Mouse (Mus musculus) MEL (cell line): Measurements from ENCODE around the gene Mus81.

Experiments
- CHD2 ChIP-seq: IDR thresholded peaks from 2 replicates; pipeline ENCODE4 v1.6.1; 2011; ENCODE audit warnings: low read length, improper control_type of control experiment
- CTCF ChIP-seq, 3 experiments: IDR thresholded peaks in 2 of 3; conservative IDR thresholded peaks in 1 of 3; 2 replicates each; pipeline ENCODE4 v1.5.1; 2011 to 2012; ENCODE audit warnings: low read length in 3 of 3, low read depth in 2 of 3, mild to moderate bottlenecking in 2 of 3, improper control_type of control experiment in 1 of 3, inconsistent platforms in 1 of 3, mixed read lengths in 1 of 3, moderate library complexity in 1 of 3; ENCODE audit not compliant: control insufficient read depth in 1 of 3, insufficient read depth in 1 of 3, poor library complexity in 1 of 3, severe bottlenecking in 1 of 3
- ELF1 ChIP-seq: IDR thresholded peaks from 2 replicates; pipeline ENCODE4 v1.6.1; 2014; ENCODE audit warnings: low read depth, mild to moderate bottlenecking, inconsistent platforms, low read length, improper control_type of control experiment, moderate library complexity
- EP300 ChIP-seq, 2 experiments: IDR thresholded peaks; 2 replicates each; pipeline ENCODE4 v1.6.1; 2011; ENCODE audit warnings: improper control_type of control experiment in 2 of 2, low read length in 2 of 2, low read depth in 1 of 2, mild to moderate bottlenecking in 1 of 2
- ETS1 ChIP-seq: IDR thresholded peaks from 2 replicates; pipeline ENCODE4 v1.6.1; 2012; ENCODE audit warnings: low read depth, mild to moderate bottlenecking, inconsistent platforms, low read length, improper control_type of control experiment, moderate library complexity
- JUND ChIP-seq: IDR thresholded peaks from 2 replicates; pipeline ENCODE4 v1.6.1; 2011; ENCODE audit warnings: low read depth, mild to moderate bottlenecking, improper control_type of control experiment, low read length
- KAT2A ChIP-seq: conservative IDR thresholded peaks from 2 replicates; pipeline ENCODE4 v1.6.1; 2012; ENCODE audit warnings: low read depth, low read length, improper control_type of control experiment, inconsistent platforms
- MEF2A ChIP-seq: IDR thresholded peaks from 2 replicates; pipeline ENCODE4 v1.6.1; 2014; ENCODE audit warnings: low read depth, mild to moderate bottlenecking, inconsistent platforms, low read length, improper control_type of control experiment; ENCODE audit not compliant: poor library complexity, insufficient replicate concordance, severe bottlenecking; ENCODE audit errors: extremely low read depth
- POLR2A ChIP-seq, 2 experiments: IDR thresholded peaks; 2 replicates each; pipeline ENCODE4 v1.6.1; 2011 to 2012; ENCODE audit warnings: low read length in 2 of 2, mild to moderate bottlenecking in 2 of 2, control low read depth in 1 of 2, improper control_type of control experiment in 1 of 2, low read depth in 1 of 2, moderate library complexity in 1 of 2; ENCODE audit not compliant: control insufficient read depth in 1 of 2, insufficient read depth in 1 of 2, poor library complexity in 1 of 2
- TAL1 ChIP-seq: IDR thresholded peaks from 2 replicates; pipeline ENCODE4 v1.6.1; 2012; ENCODE audit warnings: mild to moderate bottlenecking, inconsistent platforms, low read length, moderate library complexity, mixed read lengths
- TCF12 ChIP-seq: IDR thresholded peaks from 2 replicates; pipeline ENCODE4 v1.6.1; 2014; ENCODE audit warnings: low read depth, mild to moderate bottlenecking, inconsistent platforms, low read length, improper control_type of control experiment, moderate library complexity
- UBTF ChIP-seq: IDR thresholded peaks from 2 replicates; pipeline ENCODE4 v1.6.1; 2012; ENCODE audit warnings: low read depth, mild to moderate bottlenecking, inconsistent platforms, low read length, improper control_type of control experiment, moderate library complexity, borderline replicate concordance; ENCODE audit not compliant: insufficient read depth
- ZC3H11A ChIP-seq: IDR thresholded peaks from 2 replicates; pipeline ENCODE4 v1.6.1; 2012; ENCODE audit warnings: low read depth, mild to moderate bottlenecking, inconsistent platforms, low read length, improper control_type of control experiment
- ZMIZ1 ChIP-seq: IDR thresholded peaks from 2 replicates; pipeline ENCODE4 v1.6.1; 2012; ENCODE audit warnings: low read depth, mild to moderate bottlenecking, inconsistent platforms, low read length, improper control_type of control experiment, moderate library complexity

- TF ChIP-seq TAL1 = no peak
- TF ChIP-seq EP300 (IDR thresholded peaks at IDR 0.05; ENCODE audit: low read depth in 1 of 2, low read length in 2 of 2) = no peak
- no peak for TF ChIP-seq POLR2A (IDR thresholded peaks at IDR 0.05; ENCODE audit: control insufficient read depth in 1 of 2, insufficient read depth in 1 of 2, low read depth in 1 of 2, low read length in 2 of 2, poor library complexity in 1 of 2)
- TF ChIP-seq ETS1 = no peak
- no peak for TF ChIP-seq CTCF (IDR thresholded peaks at IDR 0.05 in 2 of 3, conservative IDR thresholded peaks at IDR 0.05 in 1 of 3; ENCODE audit: control insufficient read depth in 1 of 3, insufficient read depth in 1 of 3, low read depth in 2 of 3, low read length in 3 of 3, poor library complexity in 1 of 3, severe bottlenecking in 1 of 3)
- no peak for TF ChIP-seq CHD2
- TF ChIP-seq ELF1 = no peak
- TF ChIP-seq TCF12 = no peak
- no peak for TF ChIP-seq ZC3H11A
- TF ChIP-seq JUND = no peak
- no peak for TF ChIP-seq MEF2A
- no peak for TF ChIP-seq KAT2A
- no peak for TF ChIP-seq UBTF
- TF ChIP-seq ZMIZ1 = no peak
Measured at GRCm38 (mm10) chr19:5525204-5525603, 37.0 kb upstream of the Mus81 start.
